Mouse (Mus musculus) lung, postnatal 0 days (tissue): ENCODE measurements around the gene Babam1. TPM values are rescaled to one million over a fixed set of nuclear protein-coding genes. Genes with fewer than 3 reads are reported as not detected.

Experiments
- ATAC-seq: fragments of 200-750 bp; cut with Nextera tagmentation; 2 replicates; pipeline ENCODE4 v1.8.0; 2017; ENCODE audit warnings: moderate library complexity
- DNase-seq: peaks from one replicate; pipeline ENCODE4 v3.0.0-alpha.2; 2016; ENCODE audit warnings: low spot score
- H3K27ac ChIP-seq: fragments of 300-500 bp; sonication (generic); 2 replicates; pipeline ENCODE4 v1.5.1; 2014; ENCODE audit warnings: antibody characterized with exemption, mild to moderate bottlenecking, low read length, mixed read lengths
- H3K27me3 ChIP-seq: fragments of 300-500 bp; sonication (generic); replicated peaks from 2 replicates; pipeline ENCODE4 v1.6.1; 2014; ENCODE audit warnings: low read length, mixed read lengths; ENCODE audit not compliant: insufficient read depth
- H3K36me3 ChIP-seq: fragments of 300-500 bp; sonication (generic); 2 replicates; pipeline ENCODE4 v1.6.1; 2014; ENCODE audit warnings: low read length, mixed read lengths; ENCODE audit not compliant: insufficient read depth
- H3K4me1 ChIP-seq: fragments of 300-500 bp; sonication (generic); 2 replicates; pipeline ENCODE4 v1.6.1; 2014; ENCODE audit warnings: antibody characterized with exemption, low read depth, low read length, mixed read lengths; ENCODE audit not compliant: insufficient read depth
- H3K4me2 ChIP-seq: fragments of 300-500 bp; sonication (generic); replicated peaks from 2 replicates; pipeline ENCODE4 v1.6.1; 2014; ENCODE audit warnings: low read depth, mild to moderate bottlenecking, low read length, moderate library complexity, mixed read lengths
- H3K4me3 ChIP-seq: fragments of 300-500 bp; sonication (generic); 2 replicates; pipeline ENCODE4 v1.5.1; 2014; ENCODE audit warnings: low read depth, low read length
- H3K9ac ChIP-seq: fragments of 300-500 bp; sonication (generic); replicated peaks from 2 replicates; pipeline ENCODE4 v1.6.1; 2014; ENCODE audit warnings: low read depth, mild to moderate bottlenecking
- H3K9me3 ChIP-seq: fragments of 300-500 bp; sonication (generic); 2 replicates; pipeline ENCODE4 v1.6.1; 2016; ENCODE audit warnings: low read length, mixed read lengths
- CTCF ChIP-seq: IDR thresholded peaks from 2 replicates; pipeline ENCODE4 v1.5.1; 2016; ENCODE audit warnings: antibody characterized with exemption, mild to moderate bottlenecking
- EP300 ChIP-seq: IDR thresholded peaks from 2 replicates; pipeline ENCODE4 v1.6.1; 2016; ENCODE audit warnings: antibody characterized with exemption, mild to moderate bottlenecking, control low read depth
- WGBS: fragments of 180-500 bp; shearing (Covaris S2); extraction: QIAGEN DNeasy Blood & Tissue Kit; methylation state at CpG from one replicate; pipeline ENCODE4 v1.1.7; 2014; 5-methylcytosine and 5-hydroxymethylcytosine counted together
- polyA plus RNA-seq: library from polyadenylated mRNA; unstranded; fragments of >200 nt; fragmentation: Nextera tagmentation; extraction: Ambion mirVana; gene quantifications from 2 replicates; pipeline ENCODE4 v1.2.1, GENCODE M21; 2015

Babam1 gene
- polyA plus RNA-seq, 1 experiment from 2014 or later, result 60.8 TPM

DNA sequence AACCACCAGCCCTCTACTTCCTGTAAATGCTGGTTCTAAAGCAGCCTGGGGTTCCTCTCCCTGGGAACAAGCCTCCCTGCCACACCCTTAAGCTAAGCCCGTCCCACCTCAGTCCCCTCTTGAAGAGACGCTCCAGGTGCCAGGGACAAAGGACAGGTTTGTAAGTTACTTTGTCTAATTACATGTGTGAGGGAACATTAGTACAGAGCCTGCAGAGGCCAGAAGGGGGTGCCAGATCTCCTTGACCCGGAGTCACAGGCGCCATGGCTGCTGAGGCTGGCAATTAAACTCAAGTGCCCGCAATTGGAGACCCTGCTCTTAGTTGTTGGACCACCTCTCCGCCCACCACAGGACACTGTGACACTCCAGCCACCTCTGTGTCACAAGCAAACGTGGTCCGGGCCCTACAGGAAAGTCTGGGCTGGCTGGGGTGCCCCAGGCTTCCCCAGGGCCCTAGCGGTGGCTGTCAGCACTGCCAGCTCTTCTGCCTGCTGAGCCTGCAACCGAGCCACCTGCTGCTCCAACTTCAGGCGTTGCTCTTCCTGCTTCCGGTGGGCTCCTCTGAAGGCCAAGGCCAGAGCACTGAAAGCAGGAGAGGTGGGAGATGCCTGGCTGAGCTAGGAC, 11.3 kb upstream of the Babam1 start:
- ATAC-seq (no peak), DNase-seq (no peak)
- Histone ChIP-seq H3K4me1 (peaks cover 14% of the 10 kb centered on the region), H3K9ac (no peak overlapping the region), H3K9me3 (no peaks in the 10 kb centered on the region), H3K27ac (no peak overlapping the region), H3K4me3 (no peak overlapping the region), H3K36me3 (no peaks in the 10 kb centered on the region), H3K4me2 (no peak overlapping the region), H3K27me3 (no peaks in the 10 kb centered on the region)
- no peak for TF ChIP-seq EP300
- TF ChIP-seq CTCF, result peak; percentile 42; the same call in 1 of the 2 replicates
- 62% methylated on average over 12 of the region's 12 CpGs for WGBS

DNA sequence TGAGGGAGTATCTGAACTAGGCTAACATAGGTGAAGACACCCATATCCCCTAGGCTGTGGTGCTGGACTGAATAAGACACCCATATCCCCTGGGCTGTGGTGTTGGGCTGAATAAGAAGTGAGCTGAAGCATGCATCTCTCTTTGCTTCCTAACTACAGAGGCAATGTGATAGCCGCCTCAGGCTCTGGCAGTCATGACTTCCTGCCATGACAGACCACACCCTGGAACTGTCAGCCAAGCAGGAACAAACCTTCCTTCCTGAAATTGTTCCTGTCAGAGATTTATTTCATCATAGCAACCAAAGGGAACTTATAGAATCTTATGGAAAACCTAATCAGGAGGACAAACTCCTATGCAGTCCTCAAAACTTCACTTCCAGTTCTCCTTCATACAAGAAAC, 8.4 kb upstream of the Babam1 start:
- H3K27ac ChIP-seq, result peak overlapping the region; percentile 51; the same call in 1 of the 2 replicates
- no peaks in the 10 kb centered on the region for H3K36me3 ChIP-seq
- no peaks in the 10 kb centered on the region for H3K9me3 ChIP-seq
- ATAC-seq (no peak), DNase-seq (peak; percentile 49)
- peaks cover 5% of the 10 kb centered on the region for H3K4me1 ChIP-seq
- H3K9ac ChIP-seq, result no peak overlapping the region
- H3K4me3 ChIP-seq, result no peak overlapping the region
- TF ChIP-seq CTCF, result no peak
- TF ChIP-seq EP300, result peak; percentile 81
- 29% methylated on average over 1 of the region's 1 CpGs for WGBS
- no peaks in the 10 kb centered on the region for H3K27me3 ChIP-seq
- no peak overlapping the region for H3K4me2 ChIP-seq

GRCm38 (mm10) chr8:71391696-71392095, 5.0 kb upstream of the Babam1 start:
- ATAC-seq (no peak), DNase-seq (no peak)
- Histone ChIP-seq H3K9ac (no peak overlapping the region), H3K4me2 (no peak overlapping the region), H3K27me3 (no peaks in the 10 kb centered on the region), H3K4me1 (no peaks in the 10 kb centered on the region), H3K9me3 (no peaks in the 10 kb centered on the region), H3K36me3 (no peaks in the 10 kb centered on the region), H3K27ac (no peak overlapping the region), H3K4me3 (no peak overlapping the region)
- TF ChIP-seq EP300 (no peak), CTCF (no peak)
- WGBS, result 94% methylated on average over 2 of the region's 2 CpGs

DNA sequence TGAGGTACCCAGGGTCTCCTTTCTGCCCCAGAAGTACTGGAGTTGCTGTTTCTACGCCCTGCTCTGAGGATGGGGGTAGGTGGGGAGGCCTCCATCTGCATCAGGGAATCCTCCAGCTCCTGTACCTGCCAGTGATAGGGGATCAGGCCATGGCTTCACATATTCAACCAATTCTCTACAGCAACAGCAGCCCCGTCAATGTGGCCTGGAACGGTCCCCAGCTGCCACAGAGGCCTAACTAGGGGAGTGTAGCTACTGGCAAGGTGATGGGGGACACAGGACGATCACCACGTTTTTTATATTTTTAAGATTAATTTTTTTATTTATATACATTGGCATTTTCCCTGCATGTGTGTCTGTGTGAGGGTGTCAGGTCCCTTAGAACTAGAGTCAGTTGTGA, 4.3 kb upstream of the Babam1 start:
- Histone ChIP-seq H3K4me1 (peaks cover 2% of the 10 kb centered on the region; the same call in 1 of the 2 replicates), H3K4me3 (no peak overlapping the region), H3K27me3 (no peaks in the 10 kb centered on the region), H3K36me3 (no peaks in the 10 kb centered on the region), H3K4me2 (no peak overlapping the region), H3K27ac (no peak overlapping the region), H3K9ac (no peak overlapping the region), H3K9me3 (no peaks in the 10 kb centered on the region)
- no peak for TF ChIP-seq EP300
- WGBS, result 80% methylated on average over 5 of the region's 5 CpGs
- ATAC-seq (no peak), DNase-seq (no peak)

DNA sequence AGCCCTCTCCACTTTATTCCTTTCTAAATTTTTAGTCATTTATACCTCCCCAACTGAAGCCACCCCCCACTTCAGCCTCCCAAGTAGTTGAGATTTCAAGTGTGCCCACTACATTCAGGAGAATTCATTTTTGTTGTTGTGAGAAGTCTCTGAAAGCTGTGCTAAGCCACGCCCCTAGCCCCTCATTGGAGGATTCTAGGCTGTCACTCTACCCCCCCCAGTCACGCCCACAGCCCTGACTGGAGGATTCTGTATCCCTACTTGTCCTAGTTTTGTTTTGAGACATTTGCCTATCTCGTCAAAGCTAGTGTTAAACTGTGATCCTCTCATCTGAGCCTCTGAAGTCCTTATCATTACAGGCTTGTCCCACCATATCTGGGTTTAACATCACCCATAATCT, 3.8 kb upstream of the Babam1 start:
- H3K4me1 ChIP-seq, result peaks cover 6% of the 10 kb centered on the region; the same call in 1 of the 2 replicates
- H3K27ac ChIP-seq, result no peak overlapping the region
- no peaks in the 10 kb centered on the region for H3K27me3 ChIP-seq
- H3K9me3 ChIP-seq, result no peaks in the 10 kb centered on the region
- H3K4me2 ChIP-seq, result no peak overlapping the region
- TF ChIP-seq EP300 (no peak), CTCF (no peak)
- ATAC-seq, result peak; percentile 43
- DNase-seq, result peak; percentile 84
- WGBS, result 6% methylated on average over 3 of the region's 3 CpGs
- no peak overlapping the region for H3K4me3 ChIP-seq
- no peaks in the 10 kb centered on the region for H3K36me3 ChIP-seq
- H3K9ac ChIP-seq, result no peak overlapping the region

DNA sequence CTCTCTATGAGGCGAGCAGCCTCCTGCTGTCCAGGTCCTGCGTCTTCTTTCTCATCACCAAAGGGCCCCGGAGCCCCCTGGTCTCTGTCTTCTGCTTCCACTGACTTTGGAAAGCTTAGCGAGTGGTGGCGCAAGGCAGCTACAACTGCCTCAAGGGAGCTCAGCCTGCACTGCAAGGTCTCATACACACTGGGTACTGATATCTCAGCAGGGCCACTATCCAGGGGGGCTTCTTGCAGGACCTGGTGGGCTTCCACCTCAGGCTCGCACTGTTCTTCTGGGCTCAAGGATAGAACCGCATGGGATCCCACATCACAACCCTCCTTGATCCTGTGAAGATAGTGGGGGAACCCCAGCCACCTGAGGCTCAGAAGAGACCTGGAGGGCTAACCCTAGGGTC, 2.2 kb upstream of the Babam1 start:
- TF ChIP-seq CTCF, result no peak
- no peak for TF ChIP-seq EP300
- H3K27ac ChIP-seq, result peak overlapping the region; percentile 69; the same call in 1 of the 2 replicates
- peak overlapping the region; percentile 3; the same call in 1 of the 2 replicates for H3K4me3 ChIP-seq
- 68% methylated on average over 7 of the region's 7 CpGs for WGBS
- H3K9me3 ChIP-seq, result no peaks in the 10 kb centered on the region
- H3K9ac ChIP-seq, result no peak overlapping the region
- H3K36me3 ChIP-seq, result 0 out of 2 replicates have a peak, but pooled peaks cover 3% of the 10 kb centered on the region
- DNase-seq (no peak), ATAC-seq (no peak)
- H3K4me2 ChIP-seq, result peak overlapping the region; percentile 47
- no peaks in the 10 kb centered on the region for H3K27me3 ChIP-seq
- H3K4me1 ChIP-seq, result peaks cover 6% of the 10 kb centered on the region; the same call in 1 of the 2 replicates
